Mouse (Mus musculus) limb, embryonic 14.5 days (tissue): Measurements from ENCODE around the gene Fcrl6. TPM values are rescaled to one million over a fixed set of nuclear protein-coding genes. Genes with fewer than 3 reads are reported as not detected.
A peak's percentile ranks its signal among the peaks of the same experiment; 100 is the strongest.

ENCODE experiments used
- ATAC-seq: fragments of 200-750 bp; cut with Nextera tagmentation; 2 replicates; pipeline ENCODE4 v1.8.0; 2017; ENCODE audit warnings: low read depth, moderate number of reproducible peaks, moderate TSS enrichment; ENCODE audit not compliant: low FRiP score
- DNase-seq: peaks from one replicate; pipeline ENCODE4 v3.0.0-alpha.2; 2015; ENCODE audit warnings: low spot score
- H3K27ac ChIP-seq: fragments of 300-500 bp; sonication (generic); replicated peaks from 2 replicates; pipeline ENCODE4 v1.5.1; 2014; ENCODE audit warnings: low read depth, mild to moderate bottlenecking, low read length, moderate library complexity, mixed read lengths
- H3K27me3 ChIP-seq: fragments of 300-500 bp; sonication (generic); 2 replicates; pipeline ENCODE4 v1.6.1; 2014; ENCODE audit warnings: low read length, mixed read lengths; ENCODE audit not compliant: control insufficient read depth, insufficient read depth
- H3K36me3 ChIP-seq: fragments of 300-500 bp; sonication (generic); 2 replicates; pipeline ENCODE4 v1.6.1; 2014; ENCODE audit warnings: mild to moderate bottlenecking, low read length, moderate library complexity, mixed read lengths; ENCODE audit not compliant: control insufficient read depth, insufficient read depth
- H3K4me1 ChIP-seq: fragments of 300-500 bp; sonication (generic); 2 replicates; pipeline ENCODE4 v1.6.1; 2014; ENCODE audit warnings: antibody characterized with exemption, low read length, mixed read lengths; ENCODE audit not compliant: control insufficient read depth, insufficient read depth
- H3K4me2 ChIP-seq: fragments of 300-500 bp; sonication (generic); replicated peaks from 2 replicates; pipeline ENCODE4 v1.6.1; 2014; ENCODE audit warnings: low read depth, mild to moderate bottlenecking, low read length, moderate library complexity; ENCODE audit not compliant: severe bottlenecking
- H3K4me3 ChIP-seq: fragments of 300-500 bp; sonication (generic); replicated peaks from 2 replicates; pipeline ENCODE4 v1.5.1; 2014; ENCODE audit warnings: low read length
- H3K9ac ChIP-seq: fragments of 300-500 bp; sonication (generic); 2 replicates; pipeline ENCODE4 v1.6.1; 2014; ENCODE audit warnings: mild to moderate bottlenecking, low read depth, low read length, moderate library complexity; ENCODE audit not compliant: severe bottlenecking
- H3K9me3 ChIP-seq: fragments of 300-500 bp; sonication (generic); 2 replicates; pipeline ENCODE4 v1.6.1; 2016; ENCODE audit warnings: low read length; ENCODE audit not compliant: control insufficient read depth
- POLR2A ChIP-seq: fragments of 200-500 bp; IDR thresholded peaks from 2 replicates; pipeline ENCODE4 v1.8.0; 2012; ENCODE audit warnings: inconsistent platforms, mild to moderate bottlenecking, moderate library complexity, borderline replicate concordance; ENCODE audit not compliant: insufficient read depth, insufficient read length; ENCODE audit errors: extremely low read depth
- WGBS: fragments of 180-500 bp; shearing (Covaris S2); extraction: QIAGEN DNeasy Blood & Tissue Kit; methylation state at CpG from one replicate; pipeline ENCODE4 v1.1.7; 2014; 5-methylcytosine and 5-hydroxymethylcytosine counted together
- polyA plus RNA-seq, 2 experiments: library from polyadenylated mRNA; depleted of rRNA in 1 of 2; stranded (reverse) in 1 of 2; unstranded in 1 of 2; fragments of >200 nt; fragmentation: Nextera tagmentation in 1 of 2; extraction: Ambion mirVana in 1 of 2; gene quantifications; 2 replicates each; pipeline versions ENCODE4 v1.2.1 to v1.2.3; 2012 to 2014

The Fcrl6 gene
- polyA plus RNA-seq, 2 experiments, result 0.72 to 1.4 TPM

- peak; percentile 83 for DNase-seq
- under 1% methylated on average over 62 of the region's 66 CpGs for WGBS
- Histone ChIP-seq H3K9me3 (no peaks in the 10 kb centered on the region), H3K9ac (peak overlapping the region; percentile 68), H3K4me2 (peak overlapping the region; percentile 95), H3K27ac (0 out of 2 replicates have a peak overlapping the region, but pooled peaks have one; percentile 26), H3K27me3 (peaks cover 27% of the 10 kb centered on the region), H3K4me3 (peak overlapping the region; percentile 69), H3K4me1 (peaks cover 7% of the 10 kb centered on the region; the same call in 1 of the 2 replicates), H3K36me3 (no peaks in the 10 kb centered on the region)
- TF ChIP-seq POLR2A, result 0 out of 2 replicates have a peak, but pooled peaks have one; percentile 17
- ATAC-seq, result peak; percentile 92
Observed at GRCm38 (mm10) chr1:172562641-172563464, 39.5 kb downstream of the Fcrl6 start.

GRCm38 (mm10) chr1:172555638-172556037 lies 46.7 kb downstream of the Fcrl6 start, which contains the start of gene Vsig8:
Vsig8 (plus strand) TSS chr1:172555938.
- 73% methylated on average over 11 of the region's 11 CpGs for WGBS
- Histone ChIP-seq H3K9me3 (no peaks in the 10 kb centered on the region), H3K9ac (no peak within 1 kb of the TSS), H3K27ac (no peak within 1 kb of the TSS), H3K4me2 (no peak within 1 kb of the TSS), H3K4me1 (peaks cover 6% of the 10 kb centered on the region), H3K27me3 (peaks cover 2% of the 10 kb centered on the region; the same call in 1 of the 2 replicates), H3K4me3 (no peak within 1 kb of the TSS), H3K36me3 (no peaks in the 10 kb centered on the region)
- TF ChIP-seq POLR2A, result no peak
- no peak for ATAC-seq
- DNase-seq, result no peak

- DNase-seq (no peak), ATAC-seq (no peak)
- 44% methylated on average over 1 of the region's 1 CpGs for WGBS
- no peak overlapping the region for H3K4me3 ChIP-seq
- no peaks in the 10 kb centered on the region for H3K9me3 ChIP-seq
- peaks cover 17% of the 10 kb centered on the region for H3K4me1 ChIP-seq
- no peak for TF ChIP-seq POLR2A
- no peak overlapping the region for H3K27ac ChIP-seq
- no peak overlapping the region for H3K9ac ChIP-seq
- H3K36me3 ChIP-seq, result no peaks in the 10 kb centered on the region
- H3K27me3 ChIP-seq, result no peaks in the 10 kb centered on the region
- no peak overlapping the region for H3K4me2 ChIP-seq
Observed at GRCm38 (mm10) chr1:172552623-172553022, 49.7 kb downstream of the Fcrl6 start.

GRCm38 (mm10) chr1:172551009-172551408 lies 51.3 kb downstream of the Fcrl6 start:
- no peak for TF ChIP-seq POLR2A
- Histone ChIP-seq H3K4me2 (peak overlapping the region; percentile 46), H3K9ac (no peak overlapping the region), H3K36me3 (no peaks in the 10 kb centered on the region), H3K27me3 (no peaks in the 10 kb centered on the region), H3K4me3 (peak overlapping the region; percentile 21; the same call in 1 of the 2 replicates), H3K27ac (no peak overlapping the region), H3K4me1 (peaks cover 17% of the 10 kb centered on the region), H3K9me3 (no peaks in the 10 kb centered on the region)
- DNase-seq, result peak; percentile 49
- ATAC-seq, result 0 out of 2 replicates have a peak, but pooled peaks have one; percentile 24
- WGBS, result 51% methylated on average over 7 of the region's 7 CpGs

GRCm38 (mm10) chr1:172550551-172550951 lies 51.8 kb downstream of the Fcrl6 start:
- no peak overlapping the region for H3K27ac ChIP-seq
- H3K4me2 ChIP-seq, result peak overlapping the region; percentile 46
- peak; percentile 84 for ATAC-seq
- H3K27me3 ChIP-seq, result no peaks in the 10 kb centered on the region
- TF ChIP-seq POLR2A, result no peak
- no peaks in the 10 kb centered on the region for H3K36me3 ChIP-seq
- H3K4me1 ChIP-seq, result peaks cover 17% of the 10 kb centered on the region
- 5% methylated on average over 8 of the region's 8 CpGs for WGBS
- H3K4me3 ChIP-seq, result peak overlapping the region; percentile 21
- peak; percentile 76 for DNase-seq
- no peak overlapping the region for H3K9ac ChIP-seq
- no peaks in the 10 kb centered on the region for H3K9me3 ChIP-seq
